18 mouse cellular contexts compared by ENCODE assay signal in the genomic region with DNA sequence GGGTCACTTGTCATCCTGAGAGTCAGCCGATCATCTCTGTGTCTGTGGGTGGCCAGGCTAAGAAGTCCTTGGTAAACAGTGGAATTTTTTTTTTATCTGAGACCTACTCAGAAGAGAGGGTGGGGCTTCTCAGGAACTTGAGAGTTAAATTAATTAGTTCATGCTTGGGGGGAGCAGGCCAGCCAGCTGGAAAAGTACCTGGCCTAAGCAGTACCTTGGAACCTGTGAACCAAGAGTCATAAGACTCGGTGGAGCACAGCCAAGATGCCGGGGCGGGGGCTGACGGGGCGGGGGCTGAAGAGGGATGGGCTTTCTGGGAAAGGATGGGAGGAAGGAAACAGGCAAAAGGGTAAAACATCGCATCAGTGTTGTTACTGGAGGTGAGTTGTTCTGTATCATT. TPM values are rescaled to one million over a fixed set of nuclear protein-coding genes. Genes with fewer than 3 reads are reported as not detected.
"Had no signal": no experiment of that assay in that cellular context is flagged by ENCODE, and none has a peak within 500 bp of the region (broad histone marks: within the 10 kb centered on the region; RNA-seq: fewer than 3 reads in every experiment).

No protein-coding gene starts in this region.

- H3K4me3 ChIP-seq: intestine, embryonic 15.5 days; limb, embryonic 15.5 days; liver, embryonic 12.5 days; midbrain, embryonic 10.5 days; neural tube, embryonic 13.5 days had no signal

- H3K27ac ChIP-seq: intestine, embryonic 15.5 days; limb, embryonic 15.5 days; liver, embryonic 12.5 days; midbrain, embryonic 10.5 days; neural tube, embryonic 13.5 days; stomach, postnatal 0 days had no signal

- H3K36me3 ChIP-seq: intestine, embryonic 15.5 days; limb, embryonic 15.5 days; liver, embryonic 12.5 days; midbrain, embryonic 10.5 days; neural tube, embryonic 13.5 days had no signal

- H3K27me3 ChIP-seq: intestine, embryonic 15.5 days; limb, embryonic 15.5 days; liver, embryonic 12.5 days; neural tube, embryonic 13.5 days had no signal

- H3K9me3 ChIP-seq: intestine, embryonic 15.5 days; limb, embryonic 15.5 days; liver, embryonic 12.5 days; midbrain, embryonic 10.5 days; neural tube, embryonic 13.5 days had no signal

- DNase-seq: lung, embryonic 14.5 days; lung, postnatal 10 days; lung, postnatal 4 days; right cerebral cortex, postnatal 25 days; thymus, postnatal 14 days had no signal

- H3K9ac ChIP-seq: intestine, embryonic 15.5 days; limb, embryonic 15.5 days; liver, embryonic 12.5 days; lung, embryonic 14.5 days; neural tube, embryonic 13.5 days had no signal

- ATAC-seq: intestine, embryonic 15.5 days; liver, embryonic 12.5 days; midbrain, embryonic 16.5 days had no signal

- H3K4me1 ChIP-seq: intestine, embryonic 15.5 days; limb, embryonic 15.5 days; liver, embryonic 12.5 days; midbrain, embryonic 10.5 days; neural tube, embryonic 13.5 days had no signal

- H3K4me2 ChIP-seq: intestine, embryonic 15.5 days; limb, embryonic 15.5 days; liver, embryonic 12.5 days; lung, embryonic 14.5 days; neural tube, embryonic 13.5 days had no signal

RNA-seq across cellular contexts. Expression of gene Rnf183, which starts 2.8 kb away (rescaled TPM):
- total RNA-seq: layer of hippocampus, postnatal 25 days; left cerebral cortex, adult 8-10 months; left cerebral cortex, postnatal 25 days; megakaryocyte, adult 5-6 weeks had no signal
- polyA plus RNA-seq: intestine, embryonic 15.5 days; limb, embryonic 11.5 days; limb, embryonic 15.5 days; liver, embryonic 12.5 days; liver, embryonic 16.5 days; lung, embryonic 14.5 days; midbrain, embryonic 10.5 days had no signal

RNA-seq across cellular contexts. Expression of gene Wdr31, which starts 32.8 kb away (rescaled TPM):
- total RNA-seq: megakaryocyte, adult 5-6 weeks had no signal
